Mouse (Mus musculus): Measurements from ENCODE around the gene Gfm2. TPM values are rescaled to one million over a fixed set of nuclear protein-coding genes. Genes with fewer than 3 reads are reported as not detected.
A peak's percentile ranks its signal among the peaks of the same experiment; 100 is the strongest.

The Gfm2 gene
- polyA plus RNA-seq, 1 experiment from 2014 or later: 27.9 TPM

DNA sequence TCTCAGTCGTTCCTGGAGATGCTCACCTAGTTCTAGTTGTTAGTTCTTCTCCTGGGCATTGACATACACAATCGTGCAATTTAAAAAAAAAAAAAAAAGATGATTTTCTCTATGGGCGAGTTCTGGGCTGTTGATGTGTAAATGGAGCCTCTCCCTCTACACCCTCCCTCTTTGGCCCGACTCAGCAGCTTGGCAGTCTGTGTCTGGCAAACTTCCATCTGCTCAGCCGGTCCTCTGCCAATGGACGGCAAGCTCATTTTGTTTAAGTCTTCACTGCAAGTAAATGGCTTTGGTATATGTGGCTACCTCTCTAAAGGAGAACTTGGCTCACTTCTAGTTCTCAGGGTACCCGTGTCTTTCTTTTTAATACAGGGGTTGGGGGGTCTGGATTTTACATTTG is 55.7 kb downstream of the Gfm2 start:
- no peak overlapping the region for H3K27ac ChIP-seq (replicated peaks in 1 of 2; ENCODE audit: control insufficient read depth in 1 of 2, insufficient read depth in 1 of 2, low read depth in 2 of 2, low read length in 2 of 2)
- no peak overlapping the region for H3K9ac ChIP-seq (ENCODE audit: low read length)
- H3K4me3 ChIP-seq (ENCODE audit: control insufficient read depth in 1 of 2, insufficient read depth in 1 of 2, low read depth in 1 of 2, low read length in 2 of 2): no peak overlapping the region
- peaks cover 2 to 5% of the 10 kb centered on the region in 2 experiments; a peak in 2 of 4 replicates for H3K4me1 ChIP-seq (ENCODE audit: control insufficient read depth in 2 of 2, insufficient read depth in 2 of 2, low read length in 2 of 2)
- 50% methylated on average over 7 of the region's 7 CpGs for WGBS
- H3K9me3 ChIP-seq (ENCODE audit: control insufficient read depth, low read length): no peaks in the 10 kb centered on the region
- H3K36me3 ChIP-seq (ENCODE audit: control insufficient read depth, insufficient read depth, low read length): 0 out of 2 replicates have a peak, but pooled peaks cover 8% of the 10 kb centered on the region
- H3K4me2 ChIP-seq (ENCODE audit: low read length): no peak overlapping the region
- no peak for ATAC-seq (ENCODE audit: insufficient number of reproducible peaks, insufficient read depth, low FRiP score, low read depth)
- no peaks in the 10 kb centered on the region for H3K27me3 ChIP-seq (ENCODE audit: control insufficient read depth, insufficient read depth, low read length)

DNA sequence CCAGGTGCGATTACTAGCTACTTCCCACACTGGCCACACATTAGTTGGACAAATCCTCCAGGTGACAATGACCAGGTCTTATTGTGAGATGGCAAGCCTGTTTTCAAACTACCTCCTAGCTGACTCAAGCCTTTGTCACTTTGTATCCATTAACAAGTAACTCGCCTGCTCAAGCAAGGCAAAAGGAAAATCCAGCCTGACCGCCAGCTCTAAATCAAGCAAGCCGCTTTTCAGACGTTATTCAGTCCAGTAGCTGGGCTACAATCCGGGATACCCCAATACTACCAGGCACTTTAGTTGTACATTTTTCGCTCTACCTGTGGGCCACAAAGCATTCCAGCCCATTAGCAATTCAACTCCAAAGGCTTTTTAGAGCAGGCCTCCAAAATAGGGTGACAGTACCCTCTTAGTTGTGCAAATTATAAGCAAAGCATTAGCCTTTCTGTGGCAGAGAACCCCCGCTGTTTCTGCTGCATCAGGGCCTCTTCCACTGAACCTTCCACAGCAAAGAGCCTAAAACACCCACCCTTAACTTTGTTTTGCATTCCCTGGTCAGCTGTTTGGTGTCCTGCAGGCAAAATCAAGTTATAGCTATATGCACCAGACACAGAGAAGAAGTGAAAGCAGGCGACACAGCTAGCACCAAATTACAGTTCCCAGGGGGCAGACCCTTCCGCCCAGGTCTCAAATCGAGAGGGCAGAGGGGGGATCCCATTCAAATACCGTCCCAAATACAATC is 58.6 kb downstream of the Gfm2 start:
- Histone ChIP-seq H3K36me3 (ENCODE audit: control insufficient read depth, insufficient read depth, low read length) (0 out of 2 replicates have a peak, but pooled peaks cover 6% of the 10 kb centered on the region), H3K9ac (ENCODE audit: low read length) (no peak overlapping the region), H3K9me3 (ENCODE audit: control insufficient read depth, low read length) (no peaks in the 10 kb centered on the region), H3K4me2 (ENCODE audit: low read length) (no peak overlapping the region), H3K4me1 (ENCODE audit: control insufficient read depth in 2 of 2, insufficient read depth in 2 of 2, low read length in 2 of 2) (peaks cover 2 to 5% of the 10 kb centered on the region in 2 experiments; a peak in 2 of 4 replicates), H3K27ac (replicated peaks in 1 of 2; ENCODE audit: control insufficient read depth in 1 of 2, insufficient read depth in 1 of 2, low read depth in 2 of 2, low read length in 2 of 2) (no peak overlapping the region), H3K4me3 (ENCODE audit: control insufficient read depth in 1 of 2, insufficient read depth in 1 of 2, low read depth in 1 of 2, low read length in 2 of 2) (no peak overlapping the region), H3K27me3 (ENCODE audit: control insufficient read depth, insufficient read depth, low read length) (no peaks in the 10 kb centered on the region)
- 77% methylated on average over 12 of the region's 12 CpGs for WGBS
- ATAC-seq (ENCODE audit: insufficient number of reproducible peaks, insufficient read depth, low FRiP score, low read depth): no peak

DNA sequence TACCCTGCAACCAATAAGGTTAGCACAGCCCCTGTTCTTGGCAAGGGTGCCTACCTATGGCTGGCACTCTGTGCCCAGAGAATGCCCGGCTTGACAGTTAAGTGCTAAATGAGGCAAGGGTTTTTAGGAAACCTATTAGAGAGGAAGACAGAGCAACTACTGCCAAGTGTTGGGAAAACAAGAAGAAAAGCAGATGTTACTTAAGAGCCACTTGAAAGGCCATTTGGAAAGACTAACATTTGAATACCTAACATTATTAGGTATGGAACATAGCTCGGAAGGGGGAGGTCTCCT is 59.1 kb downstream of the Gfm2 start:
- Histone ChIP-seq H3K36me3 (ENCODE audit: control insufficient read depth, insufficient read depth, low read length) (0 out of 2 replicates have a peak, but pooled peaks cover 6% of the 10 kb centered on the region), H3K4me1 (ENCODE audit: control insufficient read depth in 2 of 2, insufficient read depth in 2 of 2, low read length in 2 of 2) (peaks cover 2 to 5% of the 10 kb centered on the region in 2 experiments; a peak in 2 of 4 replicates), H3K4me2 (ENCODE audit: low read length) (no peak overlapping the region), H3K4me3 (ENCODE audit: control insufficient read depth in 1 of 2, insufficient read depth in 1 of 2, low read depth in 1 of 2, low read length in 2 of 2) (no peak overlapping the region), H3K27me3 (ENCODE audit: control insufficient read depth, insufficient read depth, low read length) (no peaks in the 10 kb centered on the region), H3K9me3 (ENCODE audit: control insufficient read depth, low read length) (no peaks in the 10 kb centered on the region), H3K27ac (replicated peaks in 1 of 2; ENCODE audit: control insufficient read depth in 1 of 2, insufficient read depth in 1 of 2, low read depth in 2 of 2, low read length in 2 of 2) (no peak overlapping the region), H3K9ac (ENCODE audit: low read length) (no peak overlapping the region)
- 89% methylated on average over 2 of the region's 2 CpGs for WGBS
- no peak for ATAC-seq (ENCODE audit: insufficient number of reproducible peaks, insufficient read depth, low FRiP score, low read depth)

DNA sequence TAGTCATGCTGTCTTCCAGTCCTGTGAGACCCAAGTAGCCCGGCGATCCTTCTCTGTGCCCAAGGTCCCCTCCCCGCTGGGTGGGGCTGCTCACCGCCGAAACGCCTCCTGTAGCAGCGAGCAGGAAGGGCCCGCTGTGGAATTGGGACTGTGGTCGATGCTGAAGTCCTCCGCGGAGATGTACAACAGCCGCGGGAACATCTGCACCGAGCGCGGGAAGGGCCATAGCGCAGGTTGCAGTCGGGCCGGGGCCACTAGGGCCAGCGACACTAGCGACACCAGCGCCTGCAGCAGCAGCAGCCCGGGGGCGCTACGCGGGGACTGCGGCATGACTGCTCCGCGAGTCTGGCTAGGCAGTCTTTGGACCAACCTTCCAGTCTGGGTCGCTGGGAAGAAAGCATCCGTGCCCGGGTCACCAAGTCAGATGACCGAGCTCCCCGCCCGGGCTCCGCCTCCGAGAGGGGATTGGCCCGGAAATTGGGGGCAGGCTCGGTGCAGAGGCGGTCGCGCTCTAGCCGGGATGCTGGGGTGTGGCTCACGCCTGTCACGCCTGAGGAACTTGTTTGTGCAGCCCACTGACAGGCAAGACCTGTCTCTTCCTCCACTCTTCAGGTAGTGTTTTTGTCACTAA is 60.3 kb downstream of the Gfm2 start, which contains the start of gene Hexb:
Hexb (minus strand) TSS at position 426 of the 631 bp plus-strand sequence.
- under 1% methylated on average over 45 of the region's 45 CpGs for WGBS
- peak; percentile 89 for ATAC-seq (ENCODE audit: insufficient number of reproducible peaks, insufficient read depth, low FRiP score, low read depth)

DNA sequence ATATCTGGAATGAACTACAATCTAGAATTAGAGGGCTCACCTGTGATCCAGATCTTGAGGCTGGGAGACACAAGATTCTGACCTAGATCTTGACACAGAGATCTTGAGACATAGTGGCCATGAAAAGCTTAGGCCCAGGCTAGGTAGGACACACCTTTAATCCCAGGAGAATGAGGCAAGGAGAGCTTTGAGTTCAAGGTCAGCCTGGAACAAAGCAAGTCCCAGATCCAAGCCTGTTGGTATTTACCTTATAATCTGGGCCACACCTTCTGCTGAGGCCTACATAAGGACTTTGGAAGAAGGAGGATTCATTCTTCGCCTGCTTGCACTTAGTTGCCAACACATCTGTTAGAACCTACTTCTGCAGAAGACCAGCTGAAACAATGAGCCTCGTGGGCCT is 61.4 kb downstream of the Gfm2 start:
- Histone ChIP-seq H3K4me1 (ENCODE audit: control insufficient read depth in 2 of 2, insufficient read depth in 2 of 2, low read length in 2 of 2) (peaks cover 2 to 5% of the 10 kb centered on the region in 2 experiments; a peak in 2 of 4 replicates), H3K9me3 (ENCODE audit: control insufficient read depth, low read length) (no peaks in the 10 kb centered on the region), H3K4me2 (ENCODE audit: low read length) (no peak overlapping the region), H3K27ac (replicated peaks in 1 of 2; ENCODE audit: control insufficient read depth in 1 of 2, insufficient read depth in 1 of 2, low read depth in 2 of 2, low read length in 2 of 2) (no peak overlapping the region), H3K4me3 (ENCODE audit: control insufficient read depth in 1 of 2, insufficient read depth in 1 of 2, low read depth in 1 of 2, low read length in 2 of 2) (no peak overlapping the region), H3K27me3 (ENCODE audit: control insufficient read depth, insufficient read depth, low read length) (no peaks in the 10 kb centered on the region), H3K36me3 (ENCODE audit: control insufficient read depth, insufficient read depth, low read length) (no peaks in the 10 kb centered on the region), H3K9ac (ENCODE audit: low read length) (no peak overlapping the region)
- WGBS: 81% methylated on average over 2 of the region's 2 CpGs
- ATAC-seq (ENCODE audit: insufficient number of reproducible peaks, insufficient read depth, low FRiP score, low read depth): no peak

More for the DNA sequence above, 60.3 kb downstream of the Gfm2 start, which contains the start of gene Hexb:
- Histone ChIP-seq H3K9me3 (ENCODE audit: control insufficient read depth, low read length) (no peaks in the 10 kb centered on the region), H3K4me1 (ENCODE audit: control insufficient read depth in 2 of 2, insufficient read depth in 2 of 2, low read length in 2 of 2) (peaks cover 2 to 5% of the 10 kb centered on the region in 2 experiments; a peak in 2 of 4 replicates), H3K4me3 (ENCODE audit: control insufficient read depth in 1 of 2, insufficient read depth in 1 of 2, low read depth in 1 of 2, low read length in 2 of 2) (peak within 1 kb of the TSS; percentile 64 to 83), H3K9ac (ENCODE audit: low read length) (peak within 1 kb of the TSS; percentile 82), H3K27me3 (ENCODE audit: control insufficient read depth, insufficient read depth, low read length) (no peaks in the 10 kb centered on the region), H3K4me2 (ENCODE audit: low read length) (peak within 1 kb of the TSS; percentile 89), H3K27ac (replicated peaks in 1 of 2; ENCODE audit: control insufficient read depth in 1 of 2, insufficient read depth in 1 of 2, low read depth in 2 of 2, low read length in 2 of 2) (peak within 1 kb of the TSS; percentile 66 to 72), H3K36me3 (ENCODE audit: control insufficient read depth, insufficient read depth, low read length) (no peaks in the 10 kb centered on the region)

DNA sequence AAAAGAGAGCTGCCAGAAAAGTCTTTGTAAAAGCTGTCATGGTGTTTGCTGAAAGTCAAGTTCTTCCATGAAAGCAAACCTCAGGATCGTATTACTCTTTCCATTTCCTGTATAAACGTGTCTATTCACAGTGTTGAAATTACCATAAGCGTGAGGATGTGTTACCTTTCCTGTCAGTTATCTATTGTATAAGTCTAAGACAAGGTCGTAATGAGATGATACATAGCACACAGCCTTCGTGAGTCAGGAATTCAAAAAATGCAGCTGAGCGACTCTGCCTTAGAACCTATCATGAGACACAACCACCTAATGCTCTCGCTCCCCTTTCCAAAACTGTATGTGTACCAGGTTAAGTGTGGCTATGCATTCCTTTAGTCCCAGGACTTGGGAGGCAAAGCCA is 63.3 kb downstream of the Gfm2 start:
- 36% methylated on average over 7 of the region's 7 CpGs for WGBS
- no peaks in the 10 kb centered on the region for H3K36me3 ChIP-seq (ENCODE audit: control insufficient read depth, insufficient read depth, low read length)
- no peak overlapping the region for H3K4me2 ChIP-seq (ENCODE audit: low read length)
- H3K4me3 ChIP-seq (ENCODE audit: control insufficient read depth in 1 of 2, insufficient read depth in 1 of 2, low read depth in 1 of 2, low read length in 2 of 2): no peak overlapping the region
- no peaks in the 10 kb centered on the region for H3K9me3 ChIP-seq (ENCODE audit: control insufficient read depth, low read length)
- H3K9ac ChIP-seq (ENCODE audit: low read length): no peak overlapping the region
- no peak overlapping the region for H3K27ac ChIP-seq (replicated peaks in 1 of 2; ENCODE audit: control insufficient read depth in 1 of 2, insufficient read depth in 1 of 2, low read depth in 2 of 2, low read length in 2 of 2)
- no peaks in the 10 kb centered on the region for H3K27me3 ChIP-seq (ENCODE audit: control insufficient read depth, insufficient read depth, low read length)
- ATAC-seq (ENCODE audit: insufficient number of reproducible peaks, insufficient read depth, low FRiP score, low read depth): no peak
- H3K4me1 ChIP-seq (ENCODE audit: control insufficient read depth in 2 of 2, insufficient read depth in 2 of 2, low read length in 2 of 2): peaks cover 5 to 11% of the 10 kb centered on the region in 2 experiments

DNA sequence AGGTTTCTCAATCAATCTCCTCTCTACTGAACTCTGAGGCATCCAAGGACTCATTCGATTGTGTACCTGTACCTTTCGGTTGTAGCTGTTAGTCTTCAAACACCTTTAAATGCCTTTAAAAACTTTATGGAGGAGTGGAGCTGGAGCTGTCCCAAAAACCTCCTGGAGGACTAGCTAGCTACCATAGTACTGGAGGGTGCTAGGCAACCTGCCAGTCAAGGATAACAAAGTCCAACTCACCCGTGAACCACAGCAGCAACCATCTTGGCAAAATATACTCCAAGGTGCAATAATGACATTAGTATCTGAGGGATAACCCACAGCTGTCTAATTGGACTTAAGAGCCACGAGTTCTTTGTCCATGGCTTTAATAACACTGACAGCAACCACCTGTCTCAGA is 64.2 kb downstream of the Gfm2 start:
- peaks cover 5 to 11% of the 10 kb centered on the region in 2 experiments for H3K4me1 ChIP-seq (ENCODE audit: control insufficient read depth in 2 of 2, insufficient read depth in 2 of 2, low read length in 2 of 2)
- no peak overlapping the region for H3K4me2 ChIP-seq (ENCODE audit: low read length)
- no peak overlapping the region for H3K4me3 ChIP-seq (ENCODE audit: control insufficient read depth in 1 of 2, insufficient read depth in 1 of 2, low read depth in 1 of 2, low read length in 2 of 2)
- ATAC-seq (ENCODE audit: insufficient number of reproducible peaks, insufficient read depth, low FRiP score, low read depth): no peak
- 75% methylated on average over 4 of the region's 4 CpGs for WGBS
- no peak overlapping the region for H3K27ac ChIP-seq (replicated peaks in 1 of 2; ENCODE audit: control insufficient read depth in 1 of 2, insufficient read depth in 1 of 2, low read depth in 2 of 2, low read length in 2 of 2)
- no peaks in the 10 kb centered on the region for H3K36me3 ChIP-seq (ENCODE audit: control insufficient read depth, insufficient read depth, low read length)
- H3K9me3 ChIP-seq (ENCODE audit: control insufficient read depth, low read length): no peaks in the 10 kb centered on the region
- H3K9ac ChIP-seq (ENCODE audit: low read length): no peak overlapping the region
- no peaks in the 10 kb centered on the region for H3K27me3 ChIP-seq (ENCODE audit: control insufficient read depth, insufficient read depth, low read length)
